Mouse (Mus musculus) mouse embryonic stem cell (cell line): Measurements from ENCODE around the gene Wdr1.

ENCODE experiments used
- in situ Hi-C, 2 experiments: fragments of 300-500 bp; cut with MboI; formaldehyde crosslinking; loops; 1 replicate in 1 of 2; 3 replicates in 1 of 2; pipeline ENCODE4 v1.14.3; 2019 to 2020; ENCODE audit warnings: low sequenced_read_pairs in 2 of 2, low pct_unique_long_range_greater_than_20kb in 1 of 2, mixed read lengths in 1 of 2; ENCODE audit not compliant: unreplicated experiment in 1 of 2

The Wdr1 gene

DNA sequence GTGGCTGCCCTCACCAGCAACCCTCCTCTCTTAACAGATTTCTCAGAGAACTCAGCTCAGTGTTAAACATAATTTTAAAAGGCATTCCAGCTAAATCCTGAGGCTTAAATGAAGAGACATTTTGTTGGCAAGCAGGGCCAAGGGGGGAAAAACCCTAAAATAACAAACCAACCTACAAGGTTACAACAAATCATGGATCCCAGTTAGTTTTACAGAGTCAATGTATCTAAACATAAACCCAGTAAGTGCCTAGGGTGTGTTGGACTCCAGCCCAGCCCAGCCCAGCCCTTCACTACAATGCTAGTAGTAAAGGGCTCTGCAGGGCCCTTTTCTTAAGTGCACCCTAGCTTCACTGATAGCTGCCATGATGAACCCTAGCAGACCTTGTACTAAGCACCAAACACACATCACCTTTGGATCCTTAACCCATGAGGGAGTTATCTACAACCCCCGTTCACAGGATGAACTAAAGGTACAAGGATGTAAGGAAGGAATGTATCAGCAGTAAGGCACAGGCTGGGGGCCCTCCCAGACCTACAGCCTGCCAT lies 12.7 kb downstream of the Wdr1 start:
- in situ Hi-C loops = no loop called here

DNA sequence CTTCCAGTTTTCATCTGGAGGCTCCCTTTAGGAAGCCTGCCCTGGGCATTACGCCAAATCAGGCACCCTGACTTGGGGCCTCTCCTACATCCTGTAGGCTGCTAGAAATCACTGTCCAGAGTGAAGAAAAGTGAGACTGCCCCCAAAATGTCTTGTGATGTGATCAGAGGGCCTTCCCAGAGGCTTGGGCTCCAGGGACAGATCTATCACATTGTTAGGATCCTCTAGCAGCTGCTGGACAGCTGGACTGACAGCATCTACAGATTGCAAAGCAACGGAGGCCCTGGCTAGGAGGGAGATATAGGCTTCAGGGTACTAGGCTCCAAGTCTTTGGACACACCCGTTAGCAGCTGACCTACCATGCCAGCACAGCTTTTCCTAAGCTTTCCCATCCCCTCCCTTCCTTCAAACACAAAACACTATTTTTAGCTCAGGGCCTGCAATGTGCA lies 13.5 kb downstream of the Wdr1 start:
- in situ Hi-C loops = no loop called here

DNA sequence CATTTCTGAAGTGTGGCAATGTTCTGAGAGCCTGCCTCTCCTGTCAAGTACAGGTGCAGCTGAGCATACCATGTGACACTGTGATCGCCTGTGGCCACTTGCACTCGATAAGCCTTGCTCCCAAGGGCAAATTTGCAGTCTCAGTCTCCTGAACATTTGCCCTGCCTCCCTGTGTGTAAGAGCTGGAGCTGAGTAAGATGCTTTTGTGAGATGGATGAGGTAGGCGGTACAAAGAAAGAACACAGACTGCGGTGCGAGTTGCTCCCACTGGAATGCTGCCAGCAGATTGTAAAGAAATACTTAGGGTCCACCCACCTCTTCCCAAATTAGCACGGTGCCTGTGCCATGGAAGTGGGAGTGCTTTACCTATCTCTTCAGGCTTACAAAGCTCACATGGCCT lies 15.6 kb downstream of the Wdr1 start:
- in situ Hi-C loops = no loop called here

DNA sequence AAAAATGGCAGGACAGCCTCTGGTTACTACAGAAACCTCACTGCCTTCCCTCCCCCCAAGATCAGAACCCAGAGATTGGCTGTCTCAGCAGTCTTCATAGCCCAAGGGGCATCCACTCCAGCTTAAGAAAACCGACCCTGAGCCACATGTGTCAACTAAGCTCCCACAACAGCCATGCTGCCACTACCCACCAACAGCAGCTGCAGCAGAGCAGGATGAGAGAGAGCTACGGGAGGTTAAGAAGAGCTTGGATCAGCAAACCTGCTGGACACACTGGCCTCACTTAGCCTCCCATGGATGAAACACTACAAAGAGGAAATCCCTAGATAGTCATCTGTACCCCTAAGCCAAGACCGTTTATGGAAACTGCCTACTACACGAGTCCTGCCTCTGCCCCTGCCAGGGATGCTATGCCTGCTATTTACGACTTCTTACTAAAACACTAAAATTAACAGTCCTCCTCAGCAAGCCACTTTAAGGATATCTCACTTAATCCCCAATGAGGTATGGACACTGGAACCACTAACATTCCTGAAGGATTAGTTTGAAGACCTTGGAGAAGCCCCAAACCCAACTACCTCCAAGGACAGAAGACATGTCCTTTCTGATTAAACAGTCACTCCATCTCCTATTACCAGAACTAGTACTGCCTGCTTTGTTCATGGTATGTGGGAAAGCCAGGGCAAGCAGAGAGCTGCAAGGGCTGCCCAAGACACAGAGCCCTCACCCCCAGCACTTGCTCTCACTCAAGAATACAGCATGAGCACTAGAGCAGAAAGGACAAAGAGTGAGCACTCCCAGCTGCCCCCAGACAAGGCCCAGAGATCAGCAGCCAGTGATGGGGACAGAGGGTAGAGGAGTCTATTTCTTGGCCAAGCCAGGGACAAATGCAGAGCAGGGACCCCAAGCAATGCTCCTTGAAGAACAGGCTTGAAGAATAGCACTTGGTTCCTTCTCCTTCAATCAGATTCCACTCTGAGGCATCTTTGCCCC lies 18.3 kb downstream of the Wdr1 start:
- in situ Hi-C loops = no loop called here

DNA sequence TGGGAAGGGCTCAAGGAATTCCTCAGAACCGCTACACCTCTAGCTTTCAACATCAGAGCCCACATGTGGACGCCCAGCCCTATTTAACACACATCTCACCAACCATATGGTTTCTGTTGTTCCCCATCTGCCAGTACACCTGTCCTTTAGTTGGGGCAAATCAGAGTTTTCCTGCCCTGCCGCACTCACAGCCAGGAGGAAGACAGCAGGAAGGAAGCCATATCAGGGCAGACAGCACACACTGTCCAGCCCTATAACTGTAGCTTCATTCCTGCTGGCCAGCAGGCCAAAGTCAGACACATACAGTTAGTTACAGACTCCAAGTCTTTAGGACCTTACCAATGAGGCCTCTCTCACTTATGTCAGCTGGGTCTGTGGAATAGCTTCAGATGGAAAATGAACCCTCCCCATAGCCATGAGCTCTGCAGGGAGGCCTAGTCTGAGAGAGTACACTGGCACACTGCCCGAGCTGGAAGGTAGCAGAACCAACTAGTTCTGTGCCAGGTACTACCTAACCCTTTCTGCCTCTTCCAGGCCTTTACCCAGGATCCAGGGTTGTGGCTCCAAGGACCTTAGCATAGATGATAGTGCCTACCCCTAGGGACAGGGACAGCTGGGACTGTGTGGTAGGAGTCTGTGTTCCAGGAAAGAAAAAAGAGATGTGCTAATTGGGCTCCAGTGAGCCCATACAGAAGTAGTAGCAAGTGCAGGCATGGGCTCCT lies 19.4 kb downstream of the Wdr1 start:
- in situ Hi-C loops = no loop called here

DNA sequence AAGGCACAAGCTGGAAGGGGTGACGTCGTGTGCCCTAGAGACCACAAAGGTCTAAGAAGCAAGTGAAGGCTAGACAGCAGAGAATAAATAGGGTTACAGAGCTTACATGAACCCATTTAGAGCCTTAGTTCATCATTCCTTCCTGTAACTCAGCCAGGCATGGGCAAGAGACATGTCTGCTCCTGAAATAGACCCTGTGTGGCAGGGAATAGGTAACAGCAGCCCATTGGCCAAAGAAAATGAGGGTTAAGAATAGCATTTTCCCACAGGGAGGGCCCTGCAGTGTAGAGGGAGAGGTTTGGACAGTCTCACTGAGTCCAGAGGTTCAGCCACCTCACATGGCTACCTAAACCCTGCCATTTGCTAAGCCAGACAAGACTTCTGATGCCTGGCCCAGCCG lies 21.3 kb downstream of the Wdr1 start:
- in situ Hi-C loops = no loop called here

DNA sequence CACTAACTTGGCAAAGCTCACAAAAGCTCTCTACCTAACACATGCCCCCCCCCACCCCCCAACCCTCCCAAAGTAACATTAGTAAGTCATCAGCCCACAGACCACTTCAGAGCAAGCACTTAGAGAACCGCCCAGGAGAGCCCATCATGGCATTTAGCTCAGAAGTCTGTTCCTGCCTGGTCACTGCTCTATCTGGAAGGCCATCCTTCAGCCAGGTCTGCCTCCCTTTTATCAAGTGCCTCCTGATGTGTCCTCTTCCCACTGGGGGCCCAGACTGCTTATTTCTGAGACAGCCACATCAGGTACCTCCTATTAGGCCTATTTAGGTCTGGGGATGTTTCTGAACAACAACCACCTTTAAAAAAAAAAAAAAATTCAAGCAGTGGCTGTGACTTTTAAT lies 22.1 kb downstream of the Wdr1 start:
- in situ Hi-C loops = no loop called here

DNA sequence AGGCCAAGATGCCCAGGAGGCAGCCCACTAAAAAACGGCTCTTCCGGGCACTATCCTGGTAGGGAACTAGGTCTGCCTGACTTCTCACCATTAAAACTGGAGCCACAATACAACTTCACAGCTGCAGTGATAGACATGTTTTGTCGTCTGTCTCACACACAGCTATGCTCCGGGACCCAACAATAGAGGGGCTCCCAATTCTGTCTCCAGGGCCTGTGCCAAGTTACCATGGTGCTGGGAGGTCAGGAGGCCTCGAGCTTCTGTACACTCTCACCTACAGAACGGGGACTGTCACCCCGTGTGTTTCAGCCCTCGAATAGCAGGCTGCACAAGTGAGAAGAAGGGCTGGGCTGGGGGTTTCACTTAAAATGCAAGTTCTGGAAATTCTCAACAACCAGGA lies 24.5 kb downstream of the Wdr1 start:
- in situ Hi-C loops = no loop called here

DNA sequence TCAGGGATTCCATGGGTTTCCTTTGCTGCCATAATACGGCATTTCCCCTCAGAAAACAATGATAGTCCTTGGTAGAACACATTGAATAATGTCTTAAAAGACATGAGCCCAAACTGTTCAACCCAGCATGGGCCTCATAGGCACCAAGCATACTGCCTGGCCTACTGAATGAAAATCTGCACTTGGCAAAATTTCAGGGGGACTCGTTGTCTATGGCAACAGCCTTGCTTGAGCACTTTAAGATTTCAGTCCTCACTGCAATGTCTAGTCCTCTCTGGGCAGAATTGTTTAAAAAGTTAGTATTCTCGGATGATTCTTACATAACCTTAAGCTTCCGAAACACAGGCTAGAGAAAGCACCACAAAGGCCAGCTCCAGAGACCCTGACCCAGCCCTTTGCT lies 25.2 kb downstream of the Wdr1 start:
- in situ Hi-C loops = no loop called here

DNA sequence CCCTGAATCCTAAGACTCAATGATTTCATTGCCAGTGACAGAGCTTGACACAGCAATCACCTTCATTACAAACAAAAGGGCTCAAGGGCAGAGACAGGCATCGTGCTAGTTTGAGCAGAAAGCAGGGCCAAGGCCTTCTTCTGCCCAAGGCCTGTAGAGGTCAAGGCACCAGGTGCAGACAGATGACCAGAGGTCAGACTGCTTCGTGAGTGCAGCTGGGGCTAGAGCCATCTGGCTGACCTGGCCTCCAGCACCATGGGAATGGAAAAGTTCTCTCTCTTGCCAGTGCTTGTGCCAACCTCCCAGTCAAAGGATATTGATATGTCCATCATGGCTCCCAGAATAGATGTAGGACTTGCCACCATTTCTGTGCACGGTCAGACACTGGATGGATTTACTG lies 26.2 kb downstream of the Wdr1 start:
- in situ Hi-C loops = no loop called here

DNA sequence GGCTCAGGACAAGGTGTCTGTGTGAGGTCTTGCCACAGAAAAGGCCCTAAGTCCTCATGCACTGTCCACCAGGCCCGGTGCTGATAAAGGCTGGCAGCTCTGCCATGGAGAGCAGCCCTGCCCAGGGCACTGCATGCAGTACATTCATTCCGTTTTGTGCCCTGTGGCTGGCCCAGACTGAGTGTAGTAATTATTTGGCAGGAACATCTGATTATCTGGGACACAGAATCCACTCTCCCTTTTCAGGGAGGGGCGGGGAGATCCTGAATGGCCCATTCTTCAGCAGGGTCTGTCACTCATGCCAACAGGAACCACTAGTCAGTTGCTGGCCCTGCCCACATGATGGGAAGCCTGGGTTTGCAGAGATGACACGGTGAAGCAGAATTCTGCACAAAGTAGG lies 30.9 kb downstream of the Wdr1 start:
- in situ Hi-C loops = no loop called here

DNA sequence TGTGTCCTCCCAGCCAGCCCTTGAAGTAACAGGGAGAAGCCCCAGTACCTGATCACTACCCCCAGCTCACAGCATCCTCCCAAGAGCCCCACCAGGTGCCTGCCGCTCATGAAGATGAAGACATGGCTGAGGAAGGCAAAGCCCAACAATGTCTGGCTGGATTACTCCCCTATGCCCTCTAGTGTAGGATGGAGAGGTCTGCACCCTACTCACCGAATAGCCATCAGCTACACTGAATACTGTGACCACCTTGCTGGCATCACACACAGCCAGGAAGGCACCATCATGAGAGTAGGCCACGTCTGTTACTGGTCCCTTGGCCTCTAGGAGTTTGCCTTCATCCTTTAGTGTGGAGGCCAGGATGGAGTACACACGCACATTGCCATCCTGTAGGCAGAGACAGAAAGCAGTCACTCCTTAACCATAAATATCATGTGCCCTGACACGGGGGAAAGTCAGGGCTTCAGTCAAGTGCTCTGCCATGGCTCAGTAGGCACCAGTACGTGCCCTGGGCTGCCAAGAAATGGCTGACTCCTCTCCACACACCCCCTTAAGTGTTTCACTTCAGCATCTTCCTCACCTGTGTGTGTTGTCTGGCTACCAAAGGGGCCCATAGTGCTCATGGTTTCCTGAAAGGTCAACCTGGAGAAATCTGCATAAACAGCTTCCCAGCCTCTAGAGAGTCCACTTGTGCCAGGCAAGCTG lies 33.1 kb downstream of the Wdr1 start:
- in situ Hi-C loops = no loop called here

DNA sequence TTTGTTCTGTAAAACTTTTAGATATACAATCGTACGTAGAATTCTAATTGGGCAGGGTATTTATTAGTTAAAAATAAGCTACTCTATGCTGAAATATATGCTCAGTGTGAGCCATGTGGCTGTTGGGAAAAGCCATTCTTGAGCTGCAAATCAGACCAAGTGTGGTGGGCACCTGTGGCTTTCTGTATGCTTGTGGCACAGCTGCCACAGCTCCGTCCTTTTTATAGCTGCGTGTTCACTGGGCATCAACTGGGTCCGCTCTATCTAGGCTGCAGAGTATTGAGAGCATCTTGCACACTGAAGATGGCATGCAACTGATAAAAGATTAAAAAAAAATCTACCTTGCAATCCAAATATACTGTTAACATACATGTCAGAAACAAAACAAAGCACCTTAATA lies 40.0 kb downstream of the Wdr1 start:
- in situ Hi-C loops = loop anchor here in 1 of 2 experiments (25.0 kb wide), 1 partner anchor 211 kb away; the partner anchor contains the start of gene Drd5

DNA sequence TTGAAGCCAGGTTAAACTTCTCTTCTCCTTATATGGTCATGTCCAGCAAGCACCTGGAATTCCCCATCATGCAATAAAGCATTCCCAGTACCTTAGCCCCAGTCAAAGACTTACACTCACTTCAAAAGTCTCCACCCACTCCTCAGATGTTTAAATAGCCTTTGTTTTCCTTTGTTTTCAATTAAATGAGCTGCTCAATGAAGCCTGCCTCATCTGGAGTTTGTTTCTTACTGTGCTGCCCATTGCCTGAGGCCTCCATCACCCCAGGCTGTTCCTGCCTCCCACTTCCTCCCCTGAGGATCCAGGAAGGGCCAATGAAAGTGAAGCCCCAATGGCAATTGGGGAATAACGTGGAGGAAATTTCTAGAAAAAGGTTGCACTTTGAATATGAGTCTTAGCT lies 42.2 kb downstream of the Wdr1 start:
- in situ Hi-C loops = loop anchor here in 1 of 2 experiments (25.0 kb wide), 1 partner anchor 209 kb away; the partner anchor contains the start of gene Drd5

DNA sequence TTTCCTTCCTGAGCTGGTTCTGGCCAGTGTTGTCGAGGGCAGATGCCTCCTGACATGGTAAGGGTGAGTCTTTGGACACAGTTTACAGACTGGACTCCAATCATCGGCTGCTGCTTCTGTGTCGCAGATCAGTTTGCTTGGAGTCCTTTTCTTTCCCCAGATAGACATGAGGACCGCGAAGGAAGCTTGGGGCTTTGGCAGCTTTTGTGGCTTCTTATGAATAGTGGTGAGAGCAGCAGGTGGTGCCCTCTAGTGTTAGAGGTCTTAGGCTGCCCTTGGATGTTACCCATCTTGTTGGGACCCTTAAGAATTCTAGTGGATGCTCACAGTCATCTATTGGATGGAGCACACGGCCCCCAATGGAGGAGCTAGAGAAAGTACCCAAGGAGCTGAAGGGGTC lies 46.8 kb downstream of the Wdr1 start:
- in situ Hi-C loops = loop anchor here (10.0 to 25.0 kb wide), 2 partner anchors 204 to 211 kb away; partner anchors contain the start of gene Drd5 (in 1 of the 2)

DNA sequence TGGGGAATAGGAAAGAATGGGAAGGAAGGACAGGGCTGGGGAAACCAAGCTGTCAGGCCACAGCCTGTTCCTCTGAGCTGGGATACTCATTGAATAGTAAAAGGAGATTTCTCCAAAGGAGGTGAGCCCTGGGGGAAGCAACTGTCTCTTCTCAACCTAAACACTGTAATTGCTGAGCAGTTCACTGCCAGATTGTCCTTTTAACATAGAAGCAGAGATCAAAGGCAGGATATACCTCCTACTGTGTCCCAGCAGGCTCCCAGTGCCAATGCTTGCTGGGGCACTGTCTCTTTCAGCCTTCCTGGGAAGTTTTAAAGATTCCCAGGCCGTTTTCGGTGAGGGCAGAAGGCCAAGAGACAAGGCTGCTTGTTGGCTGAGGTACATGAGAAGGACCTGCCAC lies 50.0 kb downstream of the Wdr1 start:
- in situ Hi-C loops = loop anchor here (10.0 to 25.0 kb wide), 2 partner anchors 201 to 208 kb away; partner anchors contain the start of gene Drd5 (in 1 of the 2)

DNA sequence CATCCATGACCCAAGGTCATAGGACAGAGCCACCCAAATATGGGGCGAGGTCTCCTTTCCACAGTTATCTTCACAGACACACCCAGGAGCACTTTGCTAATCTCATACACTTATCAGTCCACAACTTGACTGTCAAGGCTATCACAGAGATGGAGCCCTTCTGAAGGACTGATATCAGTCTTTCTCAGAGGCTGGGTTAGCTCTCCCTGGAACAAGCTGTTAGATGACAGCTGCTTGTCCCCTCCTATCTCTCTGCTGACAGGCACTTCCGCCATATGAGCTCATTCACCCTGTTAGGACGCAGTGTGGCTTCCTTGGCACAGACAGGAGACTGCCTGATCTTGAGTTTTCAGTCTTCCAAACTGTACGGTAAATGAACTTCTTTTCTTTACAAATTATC lies 53.5 kb downstream of the Wdr1 start:
- in situ Hi-C loops = loop anchor here in 1 of 2 experiments (25.0 kb wide), 1 partner anchor 197 kb away; the partner anchor contains the start of gene Drd5

DNA sequence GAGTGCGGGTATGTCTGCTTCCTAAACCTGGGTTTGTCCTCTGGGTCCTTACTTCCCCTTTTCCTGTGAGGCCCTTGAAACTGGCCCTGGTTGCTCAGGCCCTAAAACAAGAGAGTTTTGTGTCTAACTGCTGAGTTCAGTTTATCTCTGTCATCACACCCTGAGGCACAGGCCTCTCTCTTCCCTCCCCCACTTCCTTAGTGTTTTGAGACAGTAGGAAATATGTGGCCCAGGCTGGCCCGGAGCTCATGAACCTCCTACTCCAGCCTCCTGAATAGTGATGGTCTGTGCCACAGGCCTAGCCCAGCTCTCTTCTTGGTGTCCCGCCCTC lies 57.6 kb downstream of the Wdr1 start:
- in situ Hi-C loops = loop anchor here in 1 of 2 experiments (25.0 kb wide), 1 partner anchor 193 kb away; the partner anchor contains the start of gene Drd5
